Comparison of ENCODE assay signal across 22 mouse cellular contexts in genomic region chr2:84939711-84940110, GRCm38 (mm10). TPM values are rescaled to one million over a fixed set of nuclear protein-coding genes. Genes with fewer than 3 reads are reported as not detected.
DNase-seq lines count a peak whose midpoint lies in the region; ATAC-seq and TF ChIP-seq lines count a peak whose summit lies in the region.
"Had no signal": no experiment of that assay in that cellular context is flagged by ENCODE, and none has a peak within 500 bp of the region (broad histone marks: within the 10 kb centered on the region; RNA-seq: fewer than 3 reads in every experiment).

No protein-coding gene starts in this region.

- H3K9ac ChIP-seq in lung, embryonic 14.5 days, result no peak overlapping the region
- no peak overlapping the region for H3K9ac ChIP-seq in intestine, postnatal 0 days (ENCODE audit: low read depth, low read length)
- peak overlapping the region; percentile 78; the same call in 1 of the 2 replicates for H3K9ac ChIP-seq in liver, postnatal 0 days (replicated peaks)
- H3K9ac ChIP-seq: embryonic facial prominence, embryonic 13.5 days; hindbrain, embryonic 14.5 days; limb, embryonic 15.5 days; neural tube, embryonic 12.5 days had no signal

- TF ChIP-seq CTCF in lung, embryonic 14.5 days (IDR thresholded peaks at IDR 0.05; ENCODE audit: low read depth), result no peak
- TF ChIP-seq CTCF in intestine, postnatal 0 days (IDR thresholded peaks at IDR 0.05; ENCODE audit: low read depth), result no peak
- no peak for TF ChIP-seq CTCF in liver, postnatal 0 days (IDR thresholded peaks at IDR 0.05; ENCODE audit: low read depth)

- WGBS in lung, embryonic 14.5 days, result 87% methylated on average over 6 of the region's 6 CpGs
- 69% methylated on average over 6 of the region's 6 CpGs for WGBS in intestine, postnatal 0 days
- 69% methylated on average over 6 of the region's 6 CpGs for WGBS in liver, postnatal 0 days (ENCODE audit: insufficient replicate concordance)

- peaks cover 39% of the 10 kb centered on the region for H3K36me3 ChIP-seq in lung, embryonic 14.5 days (ENCODE audit: insufficient read depth)
- H3K36me3 ChIP-seq in intestine, postnatal 0 days (ENCODE audit: control insufficient read depth, insufficient read depth), result peaks cover 10% of the 10 kb centered on the region; the same call in 1 of the 2 replicates
- peaks cover 47% of the 10 kb centered on the region for H3K36me3 ChIP-seq in liver, postnatal 0 days (replicated peaks; ENCODE audit: insufficient read depth, low read length)
- H3K36me3 ChIP-seq: neural tube, embryonic 12.5 days had no signal

- TF ChIP-seq EP300 in liver, postnatal 0 days (IDR thresholded peaks at IDR 0.05; ENCODE audit: low read depth), result 0 out of 2 replicates have a peak, but pooled peaks have one; percentile 11

- no peak for DNase-seq in lung, embryonic 14.5 days
- DNase-seq in lung, postnatal 14 days, result no peak
- DNase-seq in c-Kit-negative CD71-positive TER-119-positive erythroid progenitor cells, embryonic 14.5 days (ENCODE audit: low read depth, low spot score), result peak; percentile 69
- DNase-seq in liver, postnatal 0 days, result peak; percentile 37
- DNase-seq in layer of hippocampus, adult 9-10 months (ENCODE audit: low spot score), result no peak
- no peak for DNase-seq in cerebellum, postnatal 10 days
- DNase-seq: adrenal gland, adult 8-10 months; cerebellum, adult 9-10 months; gastrocnemius, postnatal 36 days; heart, postnatal 10 days; kidney, adult 18-20 months; kidney, postnatal 4 days; lung, postnatal 36 days; thymus, postnatal 14 days had no signal

- peaks cover 9% of the 10 kb centered on the region for H3K4me1 ChIP-seq in lung, embryonic 14.5 days (ENCODE audit: insufficient read depth)
- 0 out of 2 replicates have a peak, but pooled peaks cover 5% of the 10 kb centered on the region for H3K4me1 ChIP-seq in intestine, postnatal 0 days (replicated peaks; ENCODE audit: control insufficient read depth, insufficient read depth, low read length)
- peaks cover 26% of the 10 kb centered on the region for H3K4me1 ChIP-seq in liver, postnatal 0 days (ENCODE audit: insufficient read depth)
- H3K4me1 ChIP-seq: neural tube, embryonic 12.5 days had no signal

- H3K4me2 ChIP-seq in lung, embryonic 14.5 days, result peak overlapping the region; percentile 29; the same call in 1 of the 2 replicates
- no peak overlapping the region for H3K4me2 ChIP-seq in intestine, postnatal 0 days (replicated peaks; ENCODE audit: low read depth)
- H3K4me2 ChIP-seq in liver, postnatal 0 days (ENCODE audit: low read depth, low read length), result peak overlapping the region; percentile 70
- H3K4me2 ChIP-seq: embryonic facial prominence, embryonic 13.5 days; hindbrain, embryonic 14.5 days; limb, embryonic 15.5 days; midbrain, embryonic 11.5 days; neural tube, embryonic 12.5 days had no signal

- H3K27me3 ChIP-seq in lung, embryonic 14.5 days (ENCODE audit: insufficient read depth, low read length), result no peaks in the 10 kb centered on the region
- H3K27me3 ChIP-seq in intestine, postnatal 0 days (replicated peaks; ENCODE audit: control insufficient read depth, insufficient read depth, low read length), result no peaks in the 10 kb centered on the region
- H3K27me3 ChIP-seq in liver, postnatal 0 days (ENCODE audit: insufficient read depth, low read length), result no peaks in the 10 kb centered on the region
- H3K27me3 ChIP-seq: embryonic facial prominence, embryonic 13.5 days; limb, embryonic 15.5 days; neural tube, embryonic 12.5 days had no signal

- peak overlapping the region; percentile 3; the same call in 1 of the 2 replicates for H3K4me3 ChIP-seq in lung, embryonic 14.5 days (ENCODE audit: low read depth, low read length)
- H3K4me3 ChIP-seq in intestine, postnatal 0 days (ENCODE audit: low read depth, low read length), result no peak overlapping the region
- H3K4me3 ChIP-seq in liver, postnatal 0 days (ENCODE audit: low read depth, low read length), result peak overlapping the region; percentile 71
- H3K4me3 ChIP-seq: embryonic facial prominence, embryonic 13.5 days; limb, embryonic 15.5 days; neural tube, embryonic 12.5 days had no signal

- H3K9me3 ChIP-seq in lung, embryonic 14.5 days (ENCODE audit: low read depth, low read length), result no peaks in the 10 kb centered on the region
- H3K9me3 ChIP-seq in intestine, postnatal 0 days (ENCODE audit: control insufficient read depth), result no peaks in the 10 kb centered on the region
- H3K9me3 ChIP-seq in liver, postnatal 0 days (ENCODE audit: low read length), result no peaks in the 10 kb centered on the region
- H3K9me3 ChIP-seq: embryonic facial prominence, embryonic 13.5 days; limb, embryonic 15.5 days; neural tube, embryonic 12.5 days had no signal

- H3K27ac ChIP-seq in lung, embryonic 14.5 days (ENCODE audit: low read depth), result no peak overlapping the region
- H3K27ac ChIP-seq in intestine, postnatal 0 days (ENCODE audit: low read depth, low read length), result peak overlapping the region; percentile 57
- H3K27ac ChIP-seq in liver, postnatal 0 days (ENCODE audit: low read depth), result peak overlapping the region; percentile 100
- H3K27ac ChIP-seq: embryonic facial prominence, embryonic 13.5 days; hindbrain, embryonic 14.5 days; limb, embryonic 15.5 days; neural tube, embryonic 12.5 days had no signal

- no peak for ATAC-seq in lung, embryonic 14.5 days (ENCODE audit: insufficient read depth)
- peak; percentile 25 for ATAC-seq in intestine, postnatal 0 days
- 0 out of 2 replicates have a peak, but pooled peaks have one; percentile 1 for ATAC-seq in liver, postnatal 0 days

RNA-seq across cellular contexts. Expression of gene Slc43a3, which starts 3.3 kb away (rescaled TPM):
- 77.4 and 78.9 TPM in 2 replicates for polyA plus RNA-seq in lung, embryonic 14.5 days (2014; fragmentation: Nextera tagmentation; extraction: Ambion mirVana)
- 42.5 and 48.0 TPM in 2 replicates for polyA plus RNA-seq in intestine, postnatal 0 days (2015; fragmentation: Nextera tagmentation; extraction: Ambion mirVana)
- polyA plus RNA-seq in liver, postnatal 0 days (2015; fragmentation: Nextera tagmentation; extraction: Ambion mirVana), result 45.5 and 48.5 TPM in 2 replicates

RNA-seq across cellular contexts. Expression of gene Prg2, which starts 40.5 kb away (rescaled TPM):
- 0.23 TPM in 1 of 2 replicates, not detected in the other for polyA plus RNA-seq in lung, embryonic 14.5 days (2014; fragmentation: Nextera tagmentation; extraction: Ambion mirVana)
- polyA plus RNA-seq in intestine, postnatal 0 days (2015; fragmentation: Nextera tagmentation; extraction: Ambion mirVana), result not detected in 2 replicates
- 22.0 and 26.1 TPM in 2 replicates for polyA plus RNA-seq in liver, postnatal 0 days (2015; fragmentation: Nextera tagmentation; extraction: Ambion mirVana)
- polyA plus RNA-seq: forebrain, embryonic 11.5 days; frontal cortex, adult 2 months; hindbrain, embryonic 14.5 days had no signal

RNA-seq across cellular contexts. Expression of gene Prg3, which starts 48.3 kb away (rescaled TPM):
- not detected in 2 replicates for polyA plus RNA-seq in lung, embryonic 14.5 days (2014; fragmentation: Nextera tagmentation; extraction: Ambion mirVana)
- not detected in 2 replicates for polyA plus RNA-seq in intestine, postnatal 0 days (2015; fragmentation: Nextera tagmentation; extraction: Ambion mirVana)
- 4.0 and 5.1 TPM in 2 replicates for polyA plus RNA-seq in liver, postnatal 0 days (2015; fragmentation: Nextera tagmentation; extraction: Ambion mirVana)
- polyA plus RNA-seq: forebrain, embryonic 11.5 days; frontal cortex, adult 2 months; hindbrain, embryonic 14.5 days; limb, embryonic 15.5 days; midbrain, embryonic 11.5 days had no signal

RNA-seq across cellular contexts. Expression of gene Rtn4rl2, which starts 53.2 kb away (rescaled TPM):
- 1.1 and 1.2 TPM in 2 replicates for polyA plus RNA-seq in lung, embryonic 14.5 days (2014; fragmentation: Nextera tagmentation; extraction: Ambion mirVana)
- 0.98 and 1.0 TPM in 2 replicates for polyA plus RNA-seq in intestine, postnatal 0 days (2015; fragmentation: Nextera tagmentation; extraction: Ambion mirVana)
- polyA plus RNA-seq in liver, postnatal 0 days (2015; fragmentation: Nextera tagmentation; extraction: Ambion mirVana), result 0.14 and 0.31 TPM in 2 replicates

Comparison
In these comparisons a context has a peak if more than half of its experiments do, and no peak if none do; other contexts are left out.
1. DNase-seq: peak in c-Kit-negative CD71-positive TER-119-positive erythroid progenitor cells, embryonic 14.5 days (single experiment) and liver, postnatal 0 days (single experiment); none in lung, embryonic 14.5 days (single experiment), lung, postnatal 14 days (single experiment), layer of hippocampus, adult 9-10 months (single experiment) and cerebellum, postnatal 10 days (0 of 2).
2. RNA of gene Prg2, which starts 40.5 kb away (polyA plus RNA-seq): 22.0 to 26.1 TPM in liver, postnatal 0 days; not detected in intestine, postnatal 0 days and 0.23 TPM in lung, embryonic 14.5 days; every median in the first group is over 10 times any median in the second.